Mouse (Mus musculus) erythroblast, embryonic 14.5 days (primary cell): ENCODE data around the gene Clspn.

Source experiments
- GATA1 ChIP-seq: IDR thresholded peaks from 2 replicates; pipeline ENCODE4 v1.6.1; 2012; ENCODE audit warnings: low read length, inconsistent platforms, mixed read lengths
- TAL1 ChIP-seq: IDR thresholded peaks from 3 replicates; pipeline ENCODE4 v1.6.1; 2012; ENCODE audit warnings: low read length, inconsistent platforms, mixed read lengths

DNA sequence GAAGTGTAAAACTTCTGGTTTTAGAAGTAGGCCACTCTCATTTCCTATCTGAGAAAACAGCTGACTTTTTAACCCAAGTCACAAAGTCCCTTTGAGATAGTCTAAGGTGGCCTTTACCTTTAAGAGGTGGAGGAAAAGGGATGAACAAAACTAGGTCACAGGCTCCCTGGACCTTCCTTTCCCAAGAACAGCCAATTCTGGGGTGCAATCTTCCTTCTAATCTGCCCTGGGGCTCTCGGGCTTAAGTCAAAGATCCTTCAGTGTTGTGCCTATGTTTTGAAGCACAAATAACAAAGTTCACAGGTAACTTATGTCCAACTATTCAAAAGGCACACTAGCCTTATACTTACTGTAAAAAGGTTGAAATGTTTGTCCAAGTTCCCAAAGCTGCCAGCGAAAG is 47.4 kb downstream of the Clspn start:
- TF ChIP-seq GATA1 = no peak
- no peak for TF ChIP-seq TAL1
